Mouse (Mus musculus): ENCODE data around the gene Nlgn2. TPM values are rescaled to one million over a fixed set of nuclear protein-coding genes. Genes with fewer than 3 reads are reported as not detected.
"Not testable (repeated sequence)": the region's sequence is repeated elsewhere in the genome, so short reads cannot be mapped to it uniquely, and the experiment has no call there.

Gene Nlgn2
- polyA plus RNA-seq, 1 experiment: 42.0 TPM

DNA sequence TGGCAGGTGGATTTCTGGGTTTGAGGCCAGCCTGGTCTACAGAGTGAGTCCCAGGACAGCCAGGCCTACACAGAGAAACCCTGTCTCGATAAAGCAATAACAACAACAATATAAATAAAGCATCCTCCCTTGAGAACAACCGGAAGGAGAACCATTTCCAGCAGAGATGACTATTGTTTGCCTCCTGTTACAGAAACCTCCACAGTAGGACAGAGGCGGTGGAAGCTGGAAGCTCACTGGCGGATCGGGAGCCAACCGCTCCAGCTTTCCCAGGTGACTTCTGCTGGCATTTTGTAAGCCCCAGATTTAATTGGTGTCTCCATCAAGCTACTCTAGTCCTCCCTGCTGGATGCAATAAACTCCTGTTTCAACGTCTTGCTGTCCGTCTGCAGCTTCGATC is 28.0 kb upstream of the Nlgn2 start:
- no peak overlapping the region for H3K4me3 ChIP-seq (replicated peaks; ENCODE audit: extremely low read depth, low read depth, low read length)
- no peaks in the 10 kb centered on the region; the same call in 1 of the 2 replicates for H3K4me1 ChIP-seq (ENCODE audit: control insufficient read depth, insufficient read depth, low read length)
- TF ChIP-seq CTCF (IDR thresholded peaks at IDR 0.05; ENCODE audit: insufficient read depth, low read length): no peak
- no peak; the same call in 1 of the 2 replicates for TF ChIP-seq POLR2A (IDR thresholded peaks at IDR 0.05; ENCODE audit: borderline replicate concordance, extremely low read depth, low read depth, low read length)
- DNase-seq: no peak
- 63% methylated on average over 9 of the region's 9 CpGs for WGBS

DNA sequence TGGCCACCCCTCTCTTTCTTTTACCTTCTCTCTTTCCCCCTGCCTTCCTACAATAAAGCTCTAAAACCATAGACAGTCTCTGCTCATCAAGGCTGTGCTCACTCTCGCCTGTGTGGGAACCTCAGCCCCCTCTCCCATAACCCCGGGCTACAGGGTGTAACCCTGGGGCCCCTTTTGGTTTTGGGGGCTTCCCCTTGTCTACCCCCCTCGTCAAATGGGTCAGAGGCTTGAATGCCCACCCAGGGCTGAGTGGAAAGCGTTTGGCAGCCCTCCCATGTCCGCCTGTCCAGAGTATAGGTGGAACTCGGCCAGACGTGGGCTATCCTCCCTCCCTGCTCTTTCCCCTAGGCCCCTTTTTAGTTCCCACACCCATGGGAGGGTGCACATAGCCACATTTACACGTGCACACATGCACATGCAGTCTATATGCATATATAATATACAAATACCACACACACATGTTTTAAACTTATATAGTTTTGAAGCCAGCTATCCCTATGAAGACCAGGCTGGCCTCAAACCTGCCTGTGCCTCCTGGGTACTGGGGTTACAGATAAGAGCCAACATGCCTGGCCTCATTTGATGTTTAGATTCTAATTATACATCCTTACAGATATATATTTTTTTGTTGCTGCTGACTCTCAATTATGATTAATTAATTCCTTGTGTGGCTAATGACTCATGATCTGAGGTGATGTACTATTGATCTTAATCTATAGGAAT is 26.7 kb upstream of the Nlgn2 start:
- TF ChIP-seq POLR2A (IDR thresholded peaks at IDR 0.05; ENCODE audit: borderline replicate concordance, extremely low read depth, low read depth, low read length) (no peak), CTCF (IDR thresholded peaks at IDR 0.05; ENCODE audit: insufficient read depth, low read length) (no peak)
- Histone ChIP-seq H3K4me3 (replicated peaks; ENCODE audit: extremely low read depth, low read depth, low read length) (no peak overlapping the region), H3K4me1 (ENCODE audit: control insufficient read depth, insufficient read depth, low read length) (no peaks in the 10 kb centered on the region; the same call in 1 of the 2 replicates)
- no peak for DNase-seq
- 48% methylated on average over 8 of the region's 8 CpGs for WGBS

GRCm38 (mm10) chr11:69863729-69864128 is 26.1 kb upstream of the Nlgn2 start:
- DNase-seq; H3K4me3 ChIP-seq (replicated peaks; ENCODE audit: extremely low read depth, low read depth, low read length); H3K4me1 ChIP-seq (ENCODE audit: control insufficient read depth, insufficient read depth, low read length): not testable (repeated sequence)
- 68% methylated on average over 3 of the region's 3 CpGs for WGBS

GRCm38 (mm10) chr11:69858113-69858998 is 20.8 kb upstream of the Nlgn2 start, which contains the start of gene Tnk1:
Gene Tnk1, minus strand, starts transcription at chr11:69858730.
- DNase-seq: peak; percentile 66
- WGBS: 31% methylated on average over 29 of the region's 30 CpGs
- peaks cover 6% of the 10 kb centered on the region for H3K4me1 ChIP-seq (ENCODE audit: control insufficient read depth, insufficient read depth, low read length)
- TF ChIP-seq POLR2A (IDR thresholded peaks at IDR 0.05; ENCODE audit: borderline replicate concordance, extremely low read depth, low read depth, low read length) (peak; percentile 41; the same call in 1 of the 2 replicates), CTCF (IDR thresholded peaks at IDR 0.05; ENCODE audit: insufficient read depth, low read length) (no peak)
- peak within 1 kb of the TSS; percentile 63 for H3K4me3 ChIP-seq (replicated peaks; ENCODE audit: extremely low read depth, low read depth, low read length)

- TF ChIP-seq POLR2A (IDR thresholded peaks at IDR 0.05; ENCODE audit: borderline replicate concordance, extremely low read depth, low read depth, low read length) (no peak), CTCF (IDR thresholded peaks at IDR 0.05; ENCODE audit: insufficient read depth, low read length) (no peak)
- no peak for DNase-seq
- peaks cover 12% of the 10 kb centered on the region for H3K4me1 ChIP-seq (ENCODE audit: control insufficient read depth, insufficient read depth, low read length)
- H3K4me3 ChIP-seq (replicated peaks; ENCODE audit: extremely low read depth, low read depth, low read length): no peak overlapping the region
- 34% methylated on average over 16 of the region's 16 CpGs for WGBS
Observed at GRCm38 (mm10) chr11:69855347-69855746, 17.8 kb upstream of the Nlgn2 start.

- no peak for DNase-seq
- TF ChIP-seq POLR2A (IDR thresholded peaks at IDR 0.05; ENCODE audit: borderline replicate concordance, extremely low read depth, low read depth, low read length) (no peak), CTCF (IDR thresholded peaks at IDR 0.05; ENCODE audit: insufficient read depth, low read length) (no peak)
- no peak overlapping the region for H3K4me3 ChIP-seq (replicated peaks; ENCODE audit: extremely low read depth, low read depth, low read length)
- peaks cover 16% of the 10 kb centered on the region for H3K4me1 ChIP-seq (ENCODE audit: control insufficient read depth, insufficient read depth, low read length)
- 58% methylated on average over 10 of the region's 10 CpGs for WGBS
Observed at GRCm38 (mm10) chr11:69854680-69855079, 17.1 kb upstream of the Nlgn2 start.

DNA sequence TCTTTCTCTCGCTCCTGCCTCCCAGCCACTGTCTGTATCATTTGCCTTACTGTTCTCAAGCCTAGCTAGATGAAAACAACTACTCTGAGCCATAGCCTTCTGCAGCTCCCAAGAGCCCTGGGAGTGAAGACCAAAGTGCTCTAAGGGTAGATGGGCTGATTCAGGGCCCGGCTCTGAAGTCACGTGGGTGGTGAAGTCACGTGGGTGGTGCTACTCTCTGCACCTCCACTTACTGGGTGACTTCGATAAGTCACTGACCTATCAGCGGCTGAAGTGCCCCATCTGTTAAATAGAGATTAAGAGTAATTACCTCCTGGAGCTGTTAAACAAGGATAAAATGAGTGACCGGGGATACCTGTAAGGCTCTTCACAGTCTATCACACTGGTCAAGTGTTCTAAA is 16.4 kb upstream of the Nlgn2 start:
- DNase-seq: no peak
- TF ChIP-seq POLR2A (IDR thresholded peaks at IDR 0.05; ENCODE audit: borderline replicate concordance, extremely low read depth, low read depth, low read length): no peak
- no peak for TF ChIP-seq CTCF (IDR thresholded peaks at IDR 0.05; ENCODE audit: insufficient read depth, low read length)
- peaks cover 22% of the 10 kb centered on the region for H3K4me1 ChIP-seq (ENCODE audit: control insufficient read depth, insufficient read depth, low read length)
- H3K4me3 ChIP-seq (replicated peaks; ENCODE audit: extremely low read depth, low read depth, low read length): no peak overlapping the region
- WGBS: 41% methylated on average over 7 of the region's 7 CpGs

GRCm38 (mm10) chr11:69850754-69851153 is 13.2 kb upstream of the Nlgn2 start:
- H3K4me1 ChIP-seq (ENCODE audit: control insufficient read depth, insufficient read depth, low read length): peaks cover 27% of the 10 kb centered on the region
- WGBS: 47% methylated on average over 8 of the region's 8 CpGs
- no peak for DNase-seq
- no peak for TF ChIP-seq POLR2A (IDR thresholded peaks at IDR 0.05; ENCODE audit: borderline replicate concordance, extremely low read depth, low read depth, low read length)
- no peak for TF ChIP-seq CTCF (IDR thresholded peaks at IDR 0.05; ENCODE audit: insufficient read depth, low read length)
- no peak overlapping the region for H3K4me3 ChIP-seq (replicated peaks; ENCODE audit: extremely low read depth, low read depth, low read length)

GRCm38 (mm10) chr11:69849884-69850283 is 12.3 kb upstream of the Nlgn2 start:
- WGBS: 81% methylated on average over 15 of the region's 15 CpGs
- TF ChIP-seq CTCF (IDR thresholded peaks at IDR 0.05; ENCODE audit: insufficient read depth, low read length) (no peak), POLR2A (IDR thresholded peaks at IDR 0.05; ENCODE audit: borderline replicate concordance, extremely low read depth, low read depth, low read length) (no peak)
- no peak for DNase-seq
- no peak overlapping the region for H3K4me3 ChIP-seq (replicated peaks; ENCODE audit: extremely low read depth, low read depth, low read length)
- H3K4me1 ChIP-seq (ENCODE audit: control insufficient read depth, insufficient read depth, low read length): peaks cover 26% of the 10 kb centered on the region

Measured in lung, adult 2 months (tissue).